Mouse (Mus musculus) limb, embryonic 12.5 days (tissue): ENCODE results near the gene Abcb4. TPM values are rescaled to one million over a fixed set of nuclear protein-coding genes. Genes with fewer than 3 reads are reported as not detected.

Source experiments
- ATAC-seq: fragments of 200-750 bp; cut with Nextera tagmentation; 2 replicates; pipeline ENCODE4 v1.8.0; 2017; ENCODE audit warnings: low read depth, moderate TSS enrichment; ENCODE audit not compliant: insufficient number of reproducible peaks, insufficient read depth, low FRiP score, low TSS enrichment
- H3K27ac ChIP-seq: fragments of 300-500 bp; sonication (generic); 2 replicates; pipeline ENCODE4 v1.5.1; 2016; ENCODE audit warnings: mild to moderate bottlenecking, moderate library complexity
- H3K27me3 ChIP-seq: fragments of 300-500 bp; sonication (generic); 2 replicates; pipeline ENCODE4 v1.6.1; 2016; ENCODE audit warnings: mild to moderate bottlenecking, moderate library complexity
- H3K36me3 ChIP-seq: fragments of 300-500 bp; sonication (generic); 2 replicates; pipeline ENCODE4 v1.6.1; 2016; ENCODE audit warnings: mild to moderate bottlenecking, moderate library complexity
- H3K4me1 ChIP-seq: fragments of 300-500 bp; sonication (generic); replicated peaks from 2 replicates; pipeline ENCODE4 v1.6.1; 2016
- H3K4me2 ChIP-seq: fragments of 300-500 bp; sonication (generic); 2 replicates; pipeline ENCODE4 v1.6.1; 2016; ENCODE audit warnings: mild to moderate bottlenecking, moderate library complexity
- H3K4me3 ChIP-seq: fragments of 300-500 bp; sonication (generic); replicated peaks from 2 replicates; pipeline ENCODE4 v1.5.1; 2016; ENCODE audit warnings: mild to moderate bottlenecking
- H3K9ac ChIP-seq: fragments of 300-500 bp; sonication (generic); replicated peaks from 2 replicates; pipeline ENCODE4 v1.6.1; 2016; ENCODE audit warnings: mild to moderate bottlenecking, moderate library complexity
- H3K9me3 ChIP-seq: fragments of 300-500 bp; sonication (generic); 2 replicates; pipeline ENCODE4 v1.6.1; 2016; ENCODE audit warnings: mild to moderate bottlenecking, moderate library complexity
- WGBS: fragments of 180-500 bp; shearing (Covaris S2); methylation state at CpG from one replicate; pipeline ENCODE4 v1.1.7; 2016; 5-methylcytosine and 5-hydroxymethylcytosine counted together
- polyA plus RNA-seq: library from polyadenylated mRNA; unstranded; fragments of >200 nt; fragmentation: Nextera tagmentation; extraction: Ambion mirVana; gene quantifications from 2 replicates; pipeline ENCODE4 v1.2.1, GENCODE M21; 2016

The Abcb4 gene
- polyA plus RNA-seq, 1 experiment from 2014 or later = 0.83 TPM

DNA sequence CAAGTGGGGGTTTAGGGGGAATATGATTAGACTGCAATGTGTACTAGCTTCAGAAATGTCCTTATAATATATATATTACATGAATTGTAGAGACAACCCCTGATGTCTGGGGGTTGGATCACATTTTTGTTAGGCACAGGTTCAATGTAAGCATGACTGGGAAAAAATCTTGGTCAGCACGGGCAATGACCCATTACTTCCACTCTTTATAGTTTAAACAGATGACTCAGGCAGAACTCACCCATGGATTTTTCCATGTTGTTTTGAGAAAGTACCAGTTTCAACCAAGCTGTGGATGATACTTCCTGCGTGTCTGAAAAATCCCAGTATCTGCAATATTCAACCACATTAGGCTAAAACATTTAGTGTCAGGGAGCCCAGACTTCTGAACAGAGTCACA lies 16.4 kb upstream of the Abcb4 start:
- H3K4me2 ChIP-seq = no peak overlapping the region
- no peaks in the 10 kb centered on the region for H3K4me1 ChIP-seq
- H3K9me3 ChIP-seq = no peaks in the 10 kb centered on the region

DNA sequence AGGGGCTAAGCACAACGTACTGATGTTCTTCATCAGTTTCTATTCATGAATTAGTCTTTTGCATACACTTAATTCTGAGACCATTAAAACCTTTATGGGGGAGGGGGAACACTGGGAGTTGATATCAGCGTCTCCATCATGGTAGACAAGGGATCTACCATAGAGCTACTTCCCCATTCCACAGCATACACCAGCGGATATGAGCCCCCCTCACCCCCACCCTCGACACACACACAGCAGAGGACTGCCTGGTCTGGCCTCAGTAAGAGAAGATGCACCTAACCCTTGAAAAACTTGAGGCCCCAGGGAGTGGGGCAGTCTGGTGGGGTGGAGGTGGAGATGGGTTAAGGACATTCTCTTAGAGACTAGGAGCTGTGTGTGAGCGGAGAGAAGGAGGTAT lies 15.7 kb upstream of the Abcb4 start:
- Histone ChIP-seq H3K36me3 (no peaks in the 10 kb centered on the region), H3K9me3 (no peaks in the 10 kb centered on the region), H3K27me3 (no peaks in the 10 kb centered on the region), H3K4me2 (no peak overlapping the region), H3K9ac (no peak overlapping the region), H3K27ac (no peak overlapping the region), H3K4me3 (no peak overlapping the region), H3K4me1 (no peaks in the 10 kb centered on the region)
- 73% methylated on average over 5 of the region's 5 CpGs for WGBS
- no peak for ATAC-seq

More for the DNA sequence above, 16.4 kb upstream of the Abcb4 start:
- WGBS = 80% methylated on average over 2 of the region's 2 CpGs
- Histone ChIP-seq H3K27me3 (no peaks in the 10 kb centered on the region), H3K9ac (no peak overlapping the region), H3K27ac (no peak overlapping the region), H3K36me3 (no peaks in the 10 kb centered on the region), H3K4me3 (no peak overlapping the region)
- ATAC-seq = no peak

DNA sequence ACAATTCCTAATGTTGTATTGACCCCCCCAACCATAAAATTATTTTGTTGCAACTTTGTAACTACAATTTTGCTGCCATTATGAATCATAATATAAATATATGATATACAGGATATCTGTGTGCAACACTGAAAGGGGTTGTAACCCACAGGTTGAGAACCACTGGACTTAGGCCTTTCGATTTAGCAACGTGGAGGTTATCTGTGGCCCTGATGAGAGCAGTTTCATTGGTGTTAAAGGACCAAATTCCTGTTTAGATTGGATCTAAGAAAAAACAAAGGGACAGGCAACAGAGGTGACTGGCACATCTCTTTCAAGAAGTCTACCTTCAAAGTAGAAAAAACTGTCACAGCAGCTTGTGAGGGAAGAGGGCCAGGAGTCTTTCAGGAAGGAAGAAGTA lies 7.7 kb upstream of the Abcb4 start:
- Histone ChIP-seq H3K9me3 (0 out of 2 replicates have a peak, but pooled peaks cover under 1% of the 10 kb centered on the region), H3K4me2 (no peak overlapping the region), H3K27me3 (no peaks in the 10 kb centered on the region), H3K27ac (no peak overlapping the region), H3K36me3 (no peaks in the 10 kb centered on the region), H3K4me1 (no peaks in the 10 kb centered on the region), H3K9ac (no peak overlapping the region), H3K4me3 (no peak overlapping the region)
- ATAC-seq = no peak
- 82% methylated on average over 2 of the region's 2 CpGs for WGBS

DNA sequence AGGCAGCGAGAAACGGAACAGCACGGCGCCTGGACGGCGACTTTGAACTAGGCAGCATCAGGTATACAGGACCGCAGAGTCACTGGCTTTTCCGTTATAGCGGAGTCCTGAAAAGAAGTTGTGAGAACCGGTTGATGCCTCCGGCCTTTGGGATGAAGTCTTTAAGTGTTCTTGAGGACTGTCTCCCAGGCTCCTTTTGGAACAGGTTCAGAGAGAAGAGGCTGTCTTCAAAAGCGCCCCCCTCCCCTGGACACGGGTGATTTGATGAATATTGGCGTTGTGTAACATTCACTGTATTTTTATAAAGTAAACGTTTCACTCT lies 548 bp downstream of the Abcb4 start:
- H3K27me3 ChIP-seq = peaks cover 39% of the 10 kb centered on the region
- WGBS = 9% methylated on average over 15 of the region's 15 CpGs
- H3K9ac ChIP-seq = peak overlapping the region; percentile 58; the same call in 1 of the 2 replicates
- ATAC-seq = no peak
- H3K27ac ChIP-seq = no peak overlapping the region
- peak overlapping the region; percentile 63 for H3K4me3 ChIP-seq
- 0 out of 2 replicates have a peak, but pooled peaks cover 4% of the 10 kb centered on the region for H3K9me3 ChIP-seq
- H3K4me1 ChIP-seq = peaks cover 9% of the 10 kb centered on the region
- H3K36me3 ChIP-seq = no peaks in the 10 kb centered on the region
- peak overlapping the region; percentile 96 for H3K4me2 ChIP-seq

DNA sequence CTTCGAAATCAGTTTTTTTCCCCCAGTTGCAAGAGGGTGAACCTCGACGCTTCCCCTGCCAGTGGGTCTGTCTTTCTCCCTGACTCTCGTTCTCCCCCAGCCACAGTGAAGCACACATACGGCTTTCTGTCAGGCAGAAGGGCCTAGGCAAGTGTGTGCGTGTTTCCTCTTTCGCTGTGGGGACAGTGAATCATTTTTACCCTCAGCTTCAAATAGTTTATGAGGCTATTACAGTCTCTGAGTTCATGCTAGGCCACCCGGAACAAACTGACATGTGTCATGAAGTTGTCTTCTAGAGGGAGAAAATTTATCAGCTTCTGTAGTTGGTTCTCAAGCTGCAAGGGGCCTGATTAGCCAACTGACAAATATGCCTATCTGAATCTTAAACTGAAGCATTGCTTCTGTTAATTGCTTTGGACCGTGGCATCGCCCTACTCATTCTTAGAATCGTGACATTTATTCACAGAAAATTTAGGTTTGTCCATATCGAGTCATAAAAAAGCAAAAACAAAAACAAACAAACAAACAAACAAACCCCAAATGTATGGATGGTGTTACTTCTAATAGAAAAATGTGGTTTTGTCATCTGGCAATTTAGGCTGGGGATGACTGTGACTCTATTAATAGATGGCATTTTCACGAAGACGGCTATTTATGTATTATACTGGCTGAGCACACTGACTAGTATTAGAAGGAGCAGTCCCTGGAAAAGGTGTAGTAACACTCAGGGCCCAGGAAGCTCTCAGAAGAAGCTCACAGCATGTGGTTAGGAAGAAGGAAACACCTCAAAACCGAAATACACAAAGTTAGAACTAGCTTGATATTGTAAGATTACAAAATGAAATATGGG lies 1.3 kb downstream of the Abcb4 start:
- peaks cover 39% of the 10 kb centered on the region for H3K27me3 ChIP-seq
- H3K9me3 ChIP-seq = 0 out of 2 replicates have a peak, but pooled peaks cover 4% of the 10 kb centered on the region
- H3K4me2 ChIP-seq = no peak overlapping the region
- H3K36me3 ChIP-seq = no peaks in the 10 kb centered on the region
- H3K27ac ChIP-seq = no peak overlapping the region
- 67% methylated on average over 15 of the region's 15 CpGs for WGBS
- no peak overlapping the region for H3K4me3 ChIP-seq
- no peak overlapping the region for H3K9ac ChIP-seq
- no peak for ATAC-seq
- H3K4me1 ChIP-seq = peaks cover 9% of the 10 kb centered on the region

DNA sequence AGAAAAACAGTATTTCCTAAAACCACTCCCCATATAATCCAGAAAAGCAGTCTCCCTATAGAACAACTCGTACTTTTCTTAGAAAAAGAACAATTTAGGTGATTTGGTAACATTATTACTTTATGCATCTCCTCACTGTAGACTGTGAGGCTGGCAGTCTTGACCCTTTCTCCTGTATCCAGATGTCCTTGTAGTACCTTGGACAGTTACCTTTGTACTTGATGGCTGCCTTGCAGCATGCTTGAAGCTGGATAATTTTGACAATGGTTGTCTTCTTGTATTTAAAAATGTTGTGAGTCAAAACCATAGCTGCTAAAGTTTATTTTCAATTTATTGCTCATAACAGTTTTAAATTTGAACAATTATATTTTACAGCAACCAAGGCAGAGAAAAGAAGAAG lies 2.7 kb downstream of the Abcb4 start:
- Histone ChIP-seq H3K9ac (no peak overlapping the region), H3K27me3 (peaks cover 39% of the 10 kb centered on the region), H3K4me1 (peaks cover 9% of the 10 kb centered on the region), H3K36me3 (no peaks in the 10 kb centered on the region), H3K27ac (no peak overlapping the region), H3K4me2 (no peak overlapping the region), H3K9me3 (no peaks in the 10 kb centered on the region), H3K4me3 (no peak overlapping the region)
- no peak for ATAC-seq
- 67% methylated on average over 1 of the region's 1 CpGs for WGBS

DNA sequence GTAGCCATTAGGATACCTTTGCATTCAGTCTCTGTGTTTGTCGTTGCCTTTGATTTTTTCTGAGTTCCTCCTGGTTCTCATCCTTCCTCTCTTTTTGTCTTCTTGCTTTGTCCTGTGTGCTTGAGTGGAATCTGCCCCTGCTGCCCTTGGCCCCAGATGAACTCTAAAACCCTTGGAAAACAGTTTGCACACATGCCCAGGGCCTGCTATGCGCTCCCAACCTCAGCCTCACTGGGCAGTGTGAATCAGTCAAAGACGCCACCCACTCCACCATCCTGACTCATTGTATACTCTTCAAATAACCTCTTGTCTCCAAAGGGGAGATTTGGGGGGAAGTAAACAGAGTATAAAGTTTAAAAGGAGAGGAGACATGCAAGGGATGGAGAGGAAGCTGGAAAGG lies 4.7 kb downstream of the Abcb4 start:
- Histone ChIP-seq H3K4me2 (no peak overlapping the region), H3K27ac (no peak overlapping the region), H3K9ac (no peak overlapping the region), H3K9me3 (no peaks in the 10 kb centered on the region), H3K36me3 (no peaks in the 10 kb centered on the region), H3K4me3 (no peak overlapping the region), H3K4me1 (peaks cover 4% of the 10 kb centered on the region; the same call in 1 of the 2 replicates), H3K27me3 (peaks cover 22% of the 10 kb centered on the region)
- 80% methylated on average over 3 of the region's 3 CpGs for WGBS
- ATAC-seq = no peak

DNA sequence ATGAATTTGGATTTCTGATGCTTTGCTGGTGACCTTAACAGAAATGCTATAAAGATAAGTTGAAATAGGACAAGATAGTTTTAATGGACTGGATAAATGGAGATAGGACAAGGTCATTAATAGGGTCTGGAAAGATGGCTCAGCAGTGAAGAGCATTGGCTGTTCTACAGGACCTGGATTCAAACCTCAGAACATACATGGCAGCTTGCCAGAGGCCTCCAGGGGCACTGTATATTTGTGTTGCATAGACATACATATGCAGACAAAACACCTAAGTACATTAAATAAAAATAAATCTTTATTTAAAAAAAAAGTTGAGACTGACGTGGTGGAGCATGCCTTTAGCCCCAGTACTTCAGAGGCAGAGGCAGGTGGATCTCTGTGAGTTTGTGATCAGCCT lies 7.5 kb downstream of the Abcb4 start:
- Histone ChIP-seq H3K27me3 (no peaks in the 10 kb centered on the region), H3K9ac (no peak overlapping the region), H3K4me2 (no peak overlapping the region), H3K4me1 (no peaks in the 10 kb centered on the region), H3K4me3 (no peak overlapping the region), H3K36me3 (no peaks in the 10 kb centered on the region), H3K27ac (no peak overlapping the region), H3K9me3 (no peaks in the 10 kb centered on the region)
- no peak for ATAC-seq
- WGBS = 89% methylated on average over 1 of the region's 1 CpGs

DNA sequence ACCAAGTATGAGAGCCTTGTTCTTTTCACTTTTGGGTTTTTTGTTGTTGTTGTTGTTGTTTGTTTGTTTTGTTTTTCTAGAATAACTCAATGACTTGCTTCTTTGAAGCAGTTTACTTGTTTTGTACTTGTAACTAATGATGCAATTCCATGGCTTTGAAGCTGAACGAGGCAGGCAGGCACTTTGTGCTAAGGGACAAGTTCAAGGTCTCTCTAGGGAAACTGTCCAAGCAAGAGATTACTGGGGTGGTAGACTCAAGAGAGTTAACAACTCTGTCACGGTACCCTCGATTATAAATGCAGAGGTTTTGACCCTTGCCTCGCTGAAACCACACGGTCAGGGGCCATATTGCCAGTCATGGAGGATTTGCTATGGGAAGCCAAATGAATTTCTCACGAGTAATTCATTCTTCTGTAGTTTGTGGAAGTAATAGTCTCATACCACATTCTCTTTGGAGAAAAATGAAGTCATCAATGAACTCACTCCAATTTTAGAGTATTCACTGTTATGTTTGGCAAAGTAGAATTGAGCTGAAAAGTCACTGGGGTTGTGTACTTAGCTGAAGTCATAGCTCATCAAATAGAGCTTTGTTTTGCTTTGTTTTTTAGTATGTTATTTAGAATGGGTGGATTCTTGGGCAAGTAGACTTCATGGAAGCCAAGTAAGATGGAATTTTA lies 8.8 kb downstream of the Abcb4 start:
- no peak overlapping the region for H3K4me2 ChIP-seq
- H3K27me3 ChIP-seq = no peaks in the 10 kb centered on the region
- no peaks in the 10 kb centered on the region for H3K9me3 ChIP-seq
- H3K27ac ChIP-seq = no peak overlapping the region
- H3K4me3 ChIP-seq = no peak overlapping the region
- H3K36me3 ChIP-seq = no peaks in the 10 kb centered on the region
- no peak overlapping the region for H3K9ac ChIP-seq
- no peaks in the 10 kb centered on the region for H3K4me1 ChIP-seq
- no peak for ATAC-seq
- WGBS = 73% methylated on average over 6 of the region's 6 CpGs

DNA sequence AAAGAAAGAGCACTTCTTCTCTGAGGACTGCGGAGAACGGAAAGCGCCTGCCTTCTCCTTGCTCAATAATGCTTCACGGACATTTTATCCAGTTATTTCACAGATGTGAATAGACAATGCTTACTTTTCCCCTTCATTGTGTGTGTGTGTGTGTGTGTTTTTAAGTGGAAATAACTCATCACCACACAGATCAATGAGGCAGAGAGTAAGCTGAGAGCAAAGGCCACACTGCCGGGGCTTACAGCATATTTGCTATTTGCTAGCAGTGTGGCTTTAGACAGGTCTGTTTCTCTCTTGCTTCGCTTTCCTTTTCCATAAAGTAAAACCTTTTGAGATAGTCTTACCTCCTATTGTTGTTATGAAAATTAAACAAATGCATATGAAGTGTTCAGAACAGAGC lies 11.0 kb downstream of the Abcb4 start:
- WGBS = 90% methylated on average over 6 of the region's 6 CpGs
- Histone ChIP-seq H3K36me3 (no peaks in the 10 kb centered on the region), H3K4me1 (no peaks in the 10 kb centered on the region), H3K9me3 (no peaks in the 10 kb centered on the region), H3K27ac (no peak overlapping the region), H3K4me3 (no peak overlapping the region), H3K27me3 (no peaks in the 10 kb centered on the region), H3K9ac (no peak overlapping the region), H3K4me2 (no peak overlapping the region)
- no peak for ATAC-seq

DNA sequence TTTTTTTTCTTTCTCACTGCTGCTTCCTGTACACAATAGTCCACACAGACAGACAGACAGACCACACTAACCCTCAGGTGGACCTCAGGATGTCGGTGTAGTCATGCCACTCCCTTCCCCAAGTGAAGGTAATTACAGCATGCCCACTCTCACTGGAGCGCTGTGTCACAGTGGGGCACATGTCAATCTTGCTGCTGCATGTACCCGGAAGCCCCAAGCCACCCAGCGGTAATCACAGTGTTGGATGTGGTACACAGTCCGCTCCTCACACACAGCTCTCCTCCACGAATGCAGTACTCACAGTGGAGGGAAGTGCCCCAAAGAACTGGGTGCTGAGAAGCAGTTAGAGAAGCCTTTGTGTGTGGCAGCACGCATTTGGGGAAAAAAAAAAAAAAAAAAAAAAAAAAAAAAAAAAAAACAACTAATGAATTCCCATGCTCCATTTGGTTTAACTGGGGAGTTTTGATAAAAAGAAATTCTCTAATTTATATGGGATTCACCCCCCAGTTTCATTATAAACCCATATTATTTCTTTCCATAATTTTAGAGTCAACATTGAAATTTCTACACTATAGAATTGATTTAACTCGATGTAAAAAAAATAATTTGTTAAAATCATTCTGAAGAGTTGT lies 18.2 kb downstream of the Abcb4 start:
- Histone ChIP-seq H3K36me3 (no peaks in the 10 kb centered on the region), H3K4me1 (no peaks in the 10 kb centered on the region), H3K4me3 (no peak overlapping the region), H3K4me2 (no peak overlapping the region), H3K9ac (no peak overlapping the region), H3K9me3 (no peaks in the 10 kb centered on the region), H3K27me3 (no peaks in the 10 kb centered on the region), H3K27ac (no peak overlapping the region)
- ATAC-seq = no peak
- WGBS = 80% methylated on average over 8 of the region's 8 CpGs
